Mouse (Mus musculus) hindbrain, embryonic 12.5 days (tissue): ENCODE measurements around the gene Gm20388. TPM values are rescaled to one million over a fixed set of nuclear protein-coding genes. Genes with fewer than 3 reads are reported as not detected.

Source experiments
- ATAC-seq: fragments of 200-750 bp; cut with Nextera tagmentation; 2 replicates; pipeline ENCODE4 v1.8.0; 2017; ENCODE audit warnings: moderate TSS enrichment; ENCODE audit not compliant: low FRiP score
- H3K27ac ChIP-seq: fragments of 300-500 bp; sonication (generic); 2 replicates; pipeline ENCODE4 v1.5.1; 2016; ENCODE audit warnings: mild to moderate bottlenecking
- H3K27me3 ChIP-seq: fragments of 300-500 bp; sonication (generic); 2 replicates; pipeline ENCODE4 v1.6.1; 2016; ENCODE audit warnings: mild to moderate bottlenecking
- H3K36me3 ChIP-seq: fragments of 300-500 bp; sonication (generic); 2 replicates; pipeline ENCODE4 v1.6.1; 2016; ENCODE audit warnings: mild to moderate bottlenecking
- H3K4me1 ChIP-seq: fragments of 300-500 bp; sonication (generic); 2 replicates; pipeline ENCODE4 v1.6.1; 2016
- H3K4me2 ChIP-seq: fragments of 300-500 bp; sonication (generic); replicated peaks from 2 replicates; pipeline ENCODE4 v1.6.1; 2016; ENCODE audit warnings: mild to moderate bottlenecking
- H3K4me3 ChIP-seq: fragments of 300-500 bp; sonication (generic); 2 replicates; pipeline ENCODE4 v1.5.1; 2016; ENCODE audit warnings: mild to moderate bottlenecking
- H3K9ac ChIP-seq: fragments of 300-500 bp; sonication (generic); 2 replicates; pipeline ENCODE4 v1.6.1; 2016; ENCODE audit warnings: mild to moderate bottlenecking, moderate library complexity
- H3K9me3 ChIP-seq: fragments of 300-500 bp; sonication (generic); replicated peaks from 2 replicates; pipeline ENCODE4 v1.6.1; 2016; ENCODE audit warnings: mild to moderate bottlenecking
- WGBS: fragments of 180-500 bp; shearing (Covaris S2); methylation state at CpG from one replicate; pipeline ENCODE4 v1.1.7; 2016; 5-methylcytosine and 5-hydroxymethylcytosine counted together
- polyA plus RNA-seq: library from polyadenylated mRNA; unstranded; fragments of >200 nt; fragmentation: Nextera tagmentation; extraction: Ambion mirVana; gene quantifications from 2 replicates; pipeline ENCODE4 v1.2.1, GENCODE M21; 2016

The Gm20388 gene
- polyA plus RNA-seq, 1 experiment from 2014 or later = not detected

GRCm38 (mm10) chr8:120631441-120632375, 721.1 kb downstream of the Gm20388 start:
- no peak overlapping the region for H3K4me2 ChIP-seq
- H3K4me3 ChIP-seq = no peak overlapping the region
- no peak for ATAC-seq
- H3K27ac ChIP-seq = no peak overlapping the region
- no peak overlapping the region for H3K9ac ChIP-seq
- H3K27me3 ChIP-seq = peaks cover 40% of the 10 kb centered on the region
- H3K9me3 ChIP-seq = no peaks in the 10 kb centered on the region
- H3K4me1 ChIP-seq = peaks cover 17% of the 10 kb centered on the region
- H3K36me3 ChIP-seq = no peaks in the 10 kb centered on the region
- WGBS = 78% methylated on average over 21 of the region's 21 CpGs

DNA sequence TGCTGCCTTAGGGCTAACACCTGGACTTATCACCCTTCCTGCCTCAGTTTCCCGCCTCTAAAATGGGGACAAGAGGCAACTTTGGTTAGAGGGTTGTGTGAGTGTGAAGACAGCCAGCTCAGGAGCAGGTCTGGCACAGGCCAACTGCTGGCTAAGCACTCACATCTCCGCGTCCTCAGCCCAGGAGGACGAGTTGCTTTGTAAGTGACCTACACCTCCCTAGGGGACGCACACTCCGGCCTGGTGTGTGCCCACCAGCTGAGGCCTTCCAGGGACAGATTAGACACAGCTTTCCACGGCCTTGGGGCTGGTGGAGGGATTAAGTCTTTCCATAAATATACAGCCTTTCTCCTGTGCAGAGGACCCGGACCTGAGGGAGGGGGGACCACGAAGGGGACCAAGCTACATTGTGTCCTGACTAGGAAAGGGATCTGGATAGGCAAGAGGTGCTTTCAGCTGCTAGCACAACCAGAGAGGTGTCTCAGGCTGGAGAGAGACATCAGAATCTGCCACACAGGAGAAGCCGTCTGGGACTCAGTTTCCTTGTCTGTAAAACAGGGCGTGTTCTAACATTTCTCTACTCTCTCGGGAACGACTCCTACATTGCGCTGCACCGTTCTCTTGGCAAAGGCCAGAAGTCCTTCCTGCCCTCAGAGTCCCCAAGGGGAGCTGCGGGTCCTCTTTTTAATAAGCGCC, 722.5 kb downstream of the Gm20388 start:
- peaks cover 40% of the 10 kb centered on the region for H3K27me3 ChIP-seq

GRCm38 (mm10) chr8:120633665-120634271, 723.1 kb downstream of the Gm20388 start:
- H3K9ac ChIP-seq = peak overlapping the region; percentile 67
- peak overlapping the region; percentile 96 for H3K4me2 ChIP-seq
- H3K36me3 ChIP-seq = no peaks in the 10 kb centered on the region
- peak overlapping the region; percentile 55 for H3K4me3 ChIP-seq
- H3K27ac ChIP-seq = no peak overlapping the region
- peak; percentile 66 for ATAC-seq
- no peaks in the 10 kb centered on the region for H3K9me3 ChIP-seq
- peaks cover 40% of the 10 kb centered on the region for H3K27me3 ChIP-seq
- WGBS = 2% methylated on average over 43 of the region's 44 CpGs
- H3K4me1 ChIP-seq = peaks cover 17% of the 10 kb centered on the region

More for the DNA sequence above, 722.5 kb downstream of the Gm20388 start:
- 0 out of 2 replicates have a peak overlapping the region, but pooled peaks have one; percentile 67 for H3K9ac ChIP-seq
- H3K36me3 ChIP-seq = no peaks in the 10 kb centered on the region
- H3K4me3 ChIP-seq = peak overlapping the region; percentile 55
- peaks cover 17% of the 10 kb centered on the region for H3K4me1 ChIP-seq
- WGBS = 25% methylated on average over 17 of the region's 17 CpGs
- H3K9me3 ChIP-seq = no peaks in the 10 kb centered on the region
- H3K27ac ChIP-seq = no peak overlapping the region
- ATAC-seq = no peak
- peak overlapping the region; percentile 96 for H3K4me2 ChIP-seq

DNA sequence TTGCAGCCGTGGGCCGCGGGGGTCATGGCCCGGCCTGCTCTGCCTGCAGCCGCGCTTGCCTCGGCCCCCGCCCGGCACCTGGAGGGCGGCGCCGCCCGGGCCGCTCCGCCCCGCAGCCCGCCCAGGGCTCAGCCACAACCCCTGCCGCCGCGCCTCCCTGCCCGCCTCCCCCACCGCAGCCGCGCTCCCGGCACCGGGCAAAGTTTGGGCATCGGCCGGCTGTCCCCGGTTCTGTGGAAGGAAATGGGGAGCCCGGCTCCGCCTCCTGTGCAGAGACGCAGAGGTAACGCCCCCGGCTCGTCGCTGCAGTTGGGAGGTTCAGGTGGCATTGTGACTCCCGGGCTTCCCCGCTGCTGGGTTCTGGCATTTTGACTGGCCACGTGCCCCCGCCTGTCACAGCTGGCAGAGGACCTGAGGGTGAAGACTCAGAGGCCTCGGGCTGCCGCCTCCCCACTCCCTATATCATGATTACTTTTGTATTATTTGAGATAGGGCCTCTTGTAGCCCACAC, 723.7 kb downstream of the Gm20388 start:
- Histone ChIP-seq H3K4me3 (peak overlapping the region; percentile 55), H3K27me3 (peaks cover 40% of the 10 kb centered on the region), H3K36me3 (no peaks in the 10 kb centered on the region), H3K9me3 (no peaks in the 10 kb centered on the region), H3K4me1 (peaks cover 17% of the 10 kb centered on the region), H3K4me2 (peak overlapping the region; percentile 96), H3K27ac (no peak overlapping the region), H3K9ac (peak overlapping the region; percentile 67)
- peak; percentile 38; the same call in 1 of the 2 replicates for ATAC-seq
- WGBS = 3% methylated on average over 20 of the region's 42 CpGs

GRCm38 (mm10) chr8:120641245-120641644, 730.6 kb downstream of the Gm20388 start:
- 57% methylated on average over 8 of the region's 8 CpGs for WGBS
- Histone ChIP-seq H3K27ac (no peak overlapping the region), H3K36me3 (no peaks in the 10 kb centered on the region), H3K9me3 (no peaks in the 10 kb centered on the region), H3K9ac (no peak overlapping the region), H3K4me3 (no peak overlapping the region), H3K4me1 (no peaks in the 10 kb centered on the region; the same call in 1 of the 2 replicates), H3K27me3 (peaks cover 2% of the 10 kb centered on the region; the same call in 1 of the 2 replicates), H3K4me2 (no peak overlapping the region)
- no peak for ATAC-seq

DNA sequence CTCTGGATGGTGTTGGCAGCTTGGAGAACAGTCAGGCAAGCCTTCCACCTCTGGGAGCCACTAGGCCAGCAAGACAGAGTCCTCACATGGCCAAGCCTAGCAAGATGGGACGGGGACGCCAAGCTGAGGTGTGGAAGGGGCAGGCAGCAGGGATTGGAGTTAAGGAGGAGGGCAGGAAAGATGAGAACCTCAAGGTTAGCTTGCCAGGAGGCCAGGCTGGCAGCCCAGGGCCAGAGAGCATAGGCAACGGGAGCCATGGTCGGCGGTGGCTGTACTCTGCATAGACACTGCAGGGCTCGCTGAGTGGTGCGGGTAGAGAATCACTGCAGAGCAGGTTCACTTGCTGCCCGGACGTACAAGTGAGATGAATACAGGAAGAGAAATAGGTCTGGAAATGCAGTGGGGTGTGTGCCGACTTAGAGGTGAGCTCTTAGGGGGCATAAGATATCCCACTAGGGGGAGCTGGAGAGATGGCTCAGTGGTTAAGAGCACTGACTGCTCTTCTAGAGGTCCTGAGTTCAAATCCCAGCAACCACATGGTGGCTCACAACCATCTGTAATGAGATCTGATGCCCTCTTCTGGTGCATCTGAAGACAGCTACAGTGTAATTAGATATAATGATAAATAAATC, 731.5 kb downstream of the Gm20388 start:
- Histone ChIP-seq H3K9ac (no peak overlapping the region), H3K36me3 (no peaks in the 10 kb centered on the region), H3K4me2 (no peak overlapping the region), H3K4me1 (no peaks in the 10 kb centered on the region; the same call in 1 of the 2 replicates), H3K4me3 (no peak overlapping the region), H3K27ac (no peak overlapping the region), H3K9me3 (no peaks in the 10 kb centered on the region), H3K27me3 (no peaks in the 10 kb centered on the region; the same call in 1 of the 2 replicates)
- WGBS = 81% methylated on average over 10 of the region's 10 CpGs
- ATAC-seq = no peak

GRCm38 (mm10) chr8:120644663-120645062, 734.0 kb downstream of the Gm20388 start:
- ATAC-seq = no peak
- Histone ChIP-seq H3K4me2 (no peak overlapping the region), H3K4me3 (no peak overlapping the region), H3K36me3 (no peaks in the 10 kb centered on the region), H3K4me1 (no peaks in the 10 kb centered on the region; the same call in 1 of the 2 replicates), H3K9me3 (no peaks in the 10 kb centered on the region), H3K27me3 (no peaks in the 10 kb centered on the region), H3K27ac (no peak overlapping the region), H3K9ac (no peak overlapping the region)
- 88% methylated on average over 7 of the region's 7 CpGs for WGBS

GRCm38 (mm10) chr8:120647532-120647931, 736.9 kb downstream of the Gm20388 start, which contains the start of gene 1190005I06Rik:
TSS of gene 1190005I06Rik (minus strand) at chr8:120647632.
- no peak within 1 kb of the TSS for H3K4me3 ChIP-seq
- no peak within 1 kb of the TSS for H3K9ac ChIP-seq
- no peak for ATAC-seq
- H3K9me3 ChIP-seq = no peaks in the 10 kb centered on the region
- H3K36me3 ChIP-seq = 0 out of 2 replicates have a peak, but pooled peaks cover 5% of the 10 kb centered on the region
- no peaks in the 10 kb centered on the region for H3K27me3 ChIP-seq
- no peak within 1 kb of the TSS for H3K27ac ChIP-seq
- 58% methylated on average over 7 of the region's 7 CpGs for WGBS
- no peak within 1 kb of the TSS for H3K4me2 ChIP-seq
- H3K4me1 ChIP-seq = no peaks in the 10 kb centered on the region

DNA sequence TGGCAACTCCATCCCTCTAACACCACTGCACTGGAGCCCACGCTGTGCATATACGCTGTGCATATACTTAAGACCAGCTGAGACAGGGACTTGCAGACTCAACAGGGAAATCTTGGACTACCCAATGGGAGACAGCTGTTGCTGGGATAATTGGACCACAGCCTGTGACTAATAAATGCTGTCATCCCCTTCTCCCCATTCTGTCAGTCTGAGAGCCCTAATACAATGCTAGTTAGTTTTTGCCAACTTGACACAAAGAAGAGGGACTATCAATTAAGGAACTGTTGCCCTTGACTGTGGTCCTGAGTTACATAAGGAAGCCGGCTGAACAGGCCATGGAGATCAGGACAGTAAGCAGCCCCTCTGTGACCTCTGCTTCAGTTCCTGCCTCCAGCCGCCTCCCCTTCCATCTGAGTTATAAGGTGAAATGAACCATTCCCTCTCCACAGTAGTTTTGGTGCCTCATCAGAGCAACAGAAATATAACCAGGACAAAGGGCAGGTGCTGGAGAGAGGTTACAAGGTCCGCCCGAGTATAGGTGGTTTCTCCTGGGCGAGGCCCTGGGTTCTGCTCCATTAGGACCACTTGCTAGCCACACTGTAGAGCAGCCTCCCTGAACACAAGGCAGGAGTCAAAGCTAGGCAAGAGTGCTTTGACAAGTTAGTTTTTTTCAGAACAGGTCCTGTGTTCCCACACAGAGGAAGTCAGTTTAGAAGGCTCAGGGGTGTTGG, 745.8 kb downstream of the Gm20388 start:
- WGBS = 87% methylated on average over 7 of the region's 7 CpGs
- H3K4me2 ChIP-seq = no peak overlapping the region
- no peak for ATAC-seq
- H3K9me3 ChIP-seq = no peaks in the 10 kb centered on the region
- peaks cover 63% of the 10 kb centered on the region for H3K36me3 ChIP-seq
- H3K4me1 ChIP-seq = no peaks in the 10 kb centered on the region
- H3K27me3 ChIP-seq = no peaks in the 10 kb centered on the region
- no peak overlapping the region for H3K4me3 ChIP-seq
- no peak overlapping the region for H3K9ac ChIP-seq
- no peak overlapping the region for H3K27ac ChIP-seq

DNA sequence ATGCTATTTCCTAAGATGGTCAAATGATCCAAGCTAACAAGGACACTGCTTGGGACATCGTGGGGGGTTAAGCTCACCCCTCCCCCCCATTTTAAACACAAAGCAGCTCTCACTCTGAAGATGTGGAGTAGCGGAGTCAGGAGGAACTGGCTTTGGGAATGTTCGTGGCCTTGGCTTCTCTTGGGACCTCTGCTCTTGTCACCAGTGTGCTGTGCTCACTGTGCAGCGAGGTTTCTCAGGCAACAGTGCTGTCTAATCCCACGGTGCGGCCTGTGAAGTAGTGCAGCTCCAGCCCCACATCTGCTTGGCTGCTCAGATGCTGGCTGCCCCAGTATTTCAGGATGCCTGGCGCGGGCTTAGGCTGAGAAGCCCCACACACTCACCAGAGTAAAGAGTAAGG, 746.8 kb downstream of the Gm20388 start:
- H3K9me3 ChIP-seq = no peaks in the 10 kb centered on the region
- no peak overlapping the region for H3K4me2 ChIP-seq
- H3K4me1 ChIP-seq = no peaks in the 10 kb centered on the region
- 91% methylated on average over 8 of the region's 8 CpGs for WGBS
- no peaks in the 10 kb centered on the region for H3K27me3 ChIP-seq
- peaks cover 63% of the 10 kb centered on the region for H3K36me3 ChIP-seq
- no peak for ATAC-seq
- no peak overlapping the region for H3K27ac ChIP-seq
- no peak overlapping the region for H3K4me3 ChIP-seq
- no peak overlapping the region for H3K9ac ChIP-seq

DNA sequence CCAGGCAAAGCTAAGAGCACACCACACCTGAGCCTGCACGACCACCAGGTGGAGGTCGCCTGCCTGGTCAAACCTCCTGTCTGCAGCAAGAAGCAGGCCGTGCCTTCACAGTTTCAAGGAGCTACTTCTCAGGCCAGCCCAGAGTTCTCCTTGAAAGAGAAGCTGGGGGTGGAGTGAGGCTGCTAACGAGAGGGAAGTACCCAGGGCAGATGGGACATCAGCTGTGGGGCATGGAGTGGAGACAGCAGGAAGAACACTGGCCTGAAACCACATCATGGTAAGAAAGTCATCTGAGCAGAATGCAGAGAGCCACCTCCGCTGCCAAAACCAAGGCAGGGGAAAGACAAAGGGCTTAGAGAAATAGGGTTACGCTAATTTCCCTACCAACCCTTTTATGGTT, 753.9 kb downstream of the Gm20388 start:
- H3K36me3 ChIP-seq = 0 out of 2 replicates have a peak, but pooled peaks cover 10% of the 10 kb centered on the region
- H3K9me3 ChIP-seq = no peaks in the 10 kb centered on the region
- WGBS = 84% methylated on average over 6 of the region's 6 CpGs
- H3K27me3 ChIP-seq = no peaks in the 10 kb centered on the region
- peaks cover 37% of the 10 kb centered on the region for H3K4me1 ChIP-seq
- H3K27ac ChIP-seq = no peak overlapping the region
- H3K9ac ChIP-seq = no peak overlapping the region
- H3K4me3 ChIP-seq = no peak overlapping the region
- no peak for ATAC-seq
- H3K4me2 ChIP-seq = no peak overlapping the region
